Mouse (Mus musculus) left cerebral cortex, adult 9 months (tissue): Measurements from ENCODE around the gene Cdc27.
"Not testable (repeated sequence)": the region's sequence is repeated elsewhere in the genome, so short reads cannot be mapped to it uniquely, and the experiment has no call there.

ENCODE experiments used
- DNase-seq, 2 experiments: peaks; one replicate each; pipeline ENCODE4 v3.0.0; 2022; ENCODE audit warnings: low spot score in 2 of 2

Gene Cdc27

DNA sequence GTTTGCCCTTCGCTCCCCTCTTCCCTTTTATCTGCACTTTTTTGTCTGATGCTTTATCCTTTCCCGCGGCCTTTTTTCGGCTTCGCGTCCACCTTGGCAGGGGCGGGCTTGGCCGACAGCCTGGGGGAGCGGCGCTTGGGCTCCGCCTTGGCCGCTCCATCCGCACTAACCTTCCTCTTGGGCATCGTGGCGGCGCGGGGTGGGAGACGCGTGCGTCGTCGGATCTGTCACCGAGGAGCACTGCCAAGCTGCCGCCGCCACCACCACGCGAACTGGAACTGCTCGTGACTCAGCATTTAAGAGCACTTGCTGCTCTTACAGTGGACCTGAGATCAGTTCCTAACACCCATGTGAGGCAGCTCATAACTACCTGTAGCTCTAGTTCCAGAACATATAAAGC lies 21.0 kb upstream of the Cdc27 start:
- peak in 1 of 2 experiments; percentile 57 for DNase-seq

DNA sequence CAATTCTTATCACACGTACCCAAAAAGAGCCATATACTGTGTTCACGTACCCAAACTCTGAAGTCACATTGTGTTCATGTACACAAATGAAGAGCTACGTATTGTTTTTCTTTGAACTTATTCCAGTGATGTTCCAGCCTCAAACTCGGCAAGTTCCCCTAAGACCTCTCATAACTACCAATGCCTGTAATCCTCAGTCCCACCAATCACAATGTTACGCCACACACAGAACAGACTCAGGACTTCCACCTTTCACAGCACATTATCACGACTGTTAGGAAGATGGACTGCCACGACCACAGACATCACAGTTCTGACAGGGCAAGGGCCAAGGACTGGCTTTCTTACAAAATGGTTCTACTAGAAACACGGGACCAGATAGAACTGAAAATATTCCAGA lies 20.1 kb upstream of the Cdc27 start:
- DNase-seq: not testable (repeated sequence)

DNA sequence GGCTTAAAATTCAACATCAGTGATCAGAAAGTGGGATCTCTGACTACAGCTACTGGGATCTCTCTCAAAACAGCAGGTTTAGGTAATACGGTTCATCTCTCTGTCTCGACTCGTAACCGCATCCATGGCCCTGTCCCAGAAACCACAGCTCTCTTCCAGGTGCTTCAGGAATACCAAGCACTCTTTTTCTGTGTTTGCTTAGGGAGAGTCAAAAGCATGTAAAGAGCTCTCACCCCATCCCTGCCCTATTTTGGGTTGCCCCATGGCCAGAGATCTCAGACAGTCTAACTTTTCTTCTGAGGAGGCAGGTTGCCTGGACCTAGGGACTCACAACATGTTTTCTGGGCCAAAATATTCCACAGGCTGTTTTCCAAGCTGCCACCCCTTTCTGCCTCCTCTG lies 17.9 kb upstream of the Cdc27 start:
- no peak for DNase-seq

DNA sequence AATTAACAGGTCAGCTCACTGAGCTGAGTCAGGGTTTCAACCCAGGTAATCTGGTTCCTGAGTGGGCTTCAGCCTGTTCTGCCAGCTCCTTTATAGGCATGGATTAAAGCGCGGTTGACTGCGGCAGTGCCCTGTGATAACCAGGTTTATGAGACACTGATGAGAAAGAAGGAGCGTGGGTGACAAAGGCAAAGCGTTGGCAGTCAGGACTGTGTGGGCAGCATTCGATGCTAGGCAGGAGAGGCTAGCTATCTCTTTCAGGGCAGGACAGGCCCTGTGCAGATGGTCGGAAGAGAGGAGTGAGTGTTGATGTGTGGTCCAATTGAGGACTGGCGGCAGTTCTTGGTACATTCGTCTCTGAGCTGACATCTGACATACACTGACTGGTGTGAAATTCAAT lies 17.3 kb upstream of the Cdc27 start:
- DNase-seq: peak in 1 of 2 experiments; percentile 41

DNA sequence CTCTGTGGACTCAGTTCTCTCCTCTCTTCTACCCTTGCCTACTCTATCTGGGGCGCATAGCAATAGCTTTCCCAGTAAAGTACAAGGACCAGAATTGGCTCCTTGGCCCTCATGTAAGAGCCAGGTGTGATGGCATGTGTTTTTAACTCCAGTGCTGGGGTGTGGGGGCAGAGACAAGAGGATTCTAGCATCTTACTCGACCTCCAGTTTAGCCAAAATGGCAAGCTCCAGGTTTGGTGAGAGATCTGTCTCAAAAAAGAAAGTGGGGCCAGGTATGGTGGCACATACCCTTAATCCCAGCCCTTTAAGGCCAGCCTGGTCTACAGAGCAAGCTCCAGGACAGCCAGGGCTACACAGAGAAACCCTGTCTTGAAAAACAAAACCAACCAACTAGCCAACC lies 16.4 kb upstream of the Cdc27 start:
- DNase-seq: no peak

DNA sequence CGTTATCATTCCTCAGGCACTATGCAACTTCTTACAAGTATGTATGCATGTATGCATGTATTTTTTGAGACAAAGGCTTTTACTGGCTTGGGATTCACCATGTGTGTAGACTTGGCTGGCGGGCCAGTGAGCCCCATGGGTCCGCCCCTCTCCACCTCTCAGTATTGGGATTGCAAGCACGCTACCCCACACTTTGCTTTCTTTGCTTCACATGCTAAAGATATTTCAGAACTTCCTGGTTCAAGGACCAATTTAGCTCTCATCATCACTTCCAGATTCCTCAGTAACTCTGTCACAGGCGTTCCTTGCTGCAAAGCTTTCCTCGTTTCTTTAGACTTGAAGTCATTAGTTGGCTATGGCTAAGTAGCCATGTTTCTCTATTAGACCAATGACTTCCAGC lies 15.7 kb upstream of the Cdc27 start:
- DNase-seq: no peak

DNA sequence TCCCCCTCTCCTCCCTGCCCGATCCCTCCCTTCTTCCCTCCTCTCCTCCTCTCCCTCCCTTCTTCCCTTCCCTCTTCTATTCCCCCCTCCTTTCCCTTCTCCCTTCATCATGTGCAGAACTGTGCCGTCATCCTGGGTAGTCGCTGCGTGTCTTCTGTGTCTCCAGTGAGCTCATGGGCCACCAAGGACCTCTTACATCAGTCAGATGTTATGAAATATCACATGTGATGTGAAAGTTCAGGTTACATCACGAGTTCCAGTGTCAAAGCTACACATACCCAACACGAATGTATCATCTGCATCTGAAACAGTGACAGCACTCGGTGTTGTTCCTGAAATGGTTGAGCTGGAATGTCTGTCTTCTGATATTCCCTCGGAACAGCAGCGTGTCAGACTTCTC lies 14.8 kb upstream of the Cdc27 start:
- no peak for DNase-seq

DNA sequence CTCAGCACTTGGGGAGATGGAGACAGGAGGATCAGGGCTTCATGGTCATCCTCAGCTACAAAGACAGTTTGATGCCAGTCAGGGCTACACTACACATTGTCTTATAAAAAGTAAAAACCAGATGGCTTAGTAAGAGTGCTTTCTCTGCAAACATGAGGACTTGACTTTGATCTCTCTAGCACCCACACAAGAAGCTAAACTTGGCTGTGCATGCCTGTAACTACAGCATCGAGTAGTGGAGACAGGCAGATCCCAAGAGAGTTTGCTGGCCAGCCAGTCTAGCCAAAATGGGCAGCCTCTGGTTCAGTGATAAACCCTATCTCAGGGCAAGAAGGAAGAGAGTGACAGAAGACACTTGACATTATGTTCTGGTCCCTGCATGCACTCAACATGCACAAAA lies 13.1 kb upstream of the Cdc27 start:
- peak; percentile 22 to 34 for DNase-seq

DNA sequence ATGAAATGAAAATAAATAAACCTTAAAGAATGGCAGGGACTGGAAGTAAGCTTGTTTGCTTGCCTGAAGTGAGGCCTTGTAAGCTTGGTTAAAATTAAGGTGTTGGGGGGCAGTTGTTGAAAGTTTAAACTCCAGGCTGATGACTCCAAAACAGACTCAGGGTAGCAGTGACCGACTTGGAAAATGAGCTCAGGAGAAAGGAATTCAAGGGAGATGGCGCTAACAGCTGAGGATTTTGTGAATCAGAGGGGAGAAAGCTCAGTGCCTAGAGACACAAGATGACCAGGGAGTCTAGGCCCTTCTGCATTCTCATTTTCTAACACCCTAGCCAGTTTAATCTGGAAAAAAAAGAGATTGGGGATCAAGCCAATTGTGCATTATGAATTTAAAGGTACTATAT lies 10.6 kb upstream of the Cdc27 start:
- DNase-seq: no peak

DNA sequence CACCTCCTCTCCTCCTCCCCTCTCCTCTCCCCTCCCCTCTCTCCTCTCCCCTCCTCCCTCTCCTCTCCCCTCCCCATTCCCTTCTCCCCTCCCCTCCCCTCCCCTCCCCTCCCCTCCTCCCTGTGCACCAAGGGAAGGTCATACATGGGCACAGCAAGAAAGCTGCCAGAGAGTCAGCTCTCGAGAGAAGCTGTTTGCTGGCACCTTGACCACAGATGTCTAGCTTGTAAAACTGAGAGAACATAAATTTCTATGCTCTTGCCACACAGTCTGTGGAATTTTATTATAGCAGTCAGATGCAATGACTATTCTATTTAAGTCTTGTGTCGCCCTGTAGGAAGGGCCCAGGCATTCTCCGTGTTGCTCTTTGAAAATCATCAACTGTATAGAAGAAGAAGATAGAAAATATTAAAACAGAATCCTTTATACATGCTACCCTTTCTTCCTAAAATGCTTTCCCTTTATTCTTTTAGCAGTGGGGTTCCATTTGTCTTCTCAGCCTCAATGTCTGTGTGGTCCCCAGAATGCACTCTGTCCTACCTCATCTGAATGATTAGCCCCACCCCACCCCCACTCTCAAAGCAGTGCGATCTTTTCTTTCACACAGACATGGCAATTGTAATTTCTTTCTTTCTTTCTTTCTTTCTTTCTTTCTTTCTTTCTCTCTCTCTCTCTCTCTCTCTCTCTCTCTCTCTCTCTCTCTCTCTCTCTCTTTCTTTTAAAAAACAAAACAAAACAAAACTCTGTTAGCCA lies 8.4 kb upstream of the Cdc27 start:
- DNase-seq: peak; percentile 34 to 46

DNA sequence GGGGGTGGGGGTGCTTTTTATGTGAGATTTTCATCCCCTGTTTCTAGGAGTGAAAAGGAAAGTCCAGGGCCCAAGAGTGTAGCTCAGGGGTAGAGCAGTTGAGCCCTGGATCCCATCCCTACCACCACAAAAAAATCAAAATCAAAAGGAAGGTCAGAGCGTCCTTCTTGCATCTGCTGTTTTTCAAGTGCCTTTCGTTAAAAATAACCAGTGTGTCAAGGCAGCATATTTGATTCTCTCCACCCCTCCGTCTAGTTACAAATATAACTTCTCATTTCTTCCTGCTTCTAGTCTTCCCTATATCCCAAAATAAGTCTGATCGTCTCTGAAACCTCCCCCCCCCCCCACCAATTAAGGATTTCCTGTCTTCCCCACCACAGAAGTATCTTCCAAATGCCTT lies 7.6 kb upstream of the Cdc27 start:
- DNase-seq: no peak

DNA sequence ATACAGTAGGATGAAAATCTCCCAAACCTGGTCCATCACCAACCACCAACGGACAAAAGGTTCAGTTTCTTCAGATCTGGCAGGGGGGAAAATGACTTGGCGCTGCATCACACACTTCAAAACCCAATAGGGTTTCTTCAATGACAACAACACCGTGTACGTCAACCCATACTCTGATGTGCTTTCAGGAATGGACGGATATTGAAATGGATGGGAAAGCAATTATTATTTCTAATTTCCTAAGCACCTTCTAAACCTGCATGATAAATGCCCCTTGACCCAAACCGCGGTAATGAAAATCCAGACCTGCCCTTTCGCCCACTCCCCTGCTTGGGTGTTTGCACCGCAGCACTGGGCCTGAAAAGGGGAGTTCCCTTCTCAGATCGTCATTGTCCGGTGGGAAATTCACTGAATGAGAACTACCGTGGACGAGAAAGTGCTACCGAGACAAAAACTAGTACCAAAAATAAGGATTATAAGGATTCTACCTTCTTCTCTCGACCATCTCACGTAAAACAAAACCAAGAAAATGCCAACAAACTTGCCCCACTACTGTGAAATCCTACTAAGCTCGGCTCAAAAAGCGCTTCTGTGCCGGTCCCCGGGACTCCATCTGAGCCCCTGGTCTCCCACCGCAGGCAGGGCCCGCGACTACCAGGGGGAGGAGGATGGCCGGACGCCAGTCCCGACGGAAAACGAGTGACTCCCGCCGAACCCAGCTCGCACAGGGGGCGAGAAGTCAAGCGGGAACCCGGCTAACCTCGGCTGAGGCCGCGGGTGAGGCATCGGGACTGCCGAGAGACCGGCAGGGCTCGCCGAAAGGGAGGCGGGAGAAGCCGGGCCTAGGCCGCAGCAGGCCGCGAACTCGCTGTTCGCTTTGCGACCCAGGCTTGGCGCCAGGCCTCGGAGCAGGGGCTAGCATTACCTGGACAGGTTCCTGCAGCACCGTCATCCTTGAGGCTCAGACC lies 698 bp downstream of the Cdc27 start:
- DNase-seq: no peak

DNA sequence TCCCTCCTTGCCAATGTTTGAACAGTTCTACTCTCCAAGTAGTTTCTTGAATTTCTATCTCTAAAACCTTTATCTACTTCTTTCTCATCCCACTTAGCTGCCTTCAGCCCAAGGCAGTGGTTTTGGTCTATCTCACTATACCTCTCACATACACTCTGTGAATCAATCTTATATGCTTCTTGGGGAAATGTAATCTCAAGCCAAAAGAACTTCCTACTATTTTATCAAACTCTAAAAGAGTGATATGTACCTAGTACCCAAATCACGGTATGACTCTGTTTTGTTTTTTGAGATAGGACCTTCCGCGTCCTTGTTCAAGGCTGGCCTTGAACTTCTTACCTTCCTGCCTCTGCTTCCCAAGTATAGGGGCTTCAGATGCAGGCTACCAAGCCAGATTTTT lies 2.9 kb downstream of the Cdc27 start:
- no peak for DNase-seq

DNA sequence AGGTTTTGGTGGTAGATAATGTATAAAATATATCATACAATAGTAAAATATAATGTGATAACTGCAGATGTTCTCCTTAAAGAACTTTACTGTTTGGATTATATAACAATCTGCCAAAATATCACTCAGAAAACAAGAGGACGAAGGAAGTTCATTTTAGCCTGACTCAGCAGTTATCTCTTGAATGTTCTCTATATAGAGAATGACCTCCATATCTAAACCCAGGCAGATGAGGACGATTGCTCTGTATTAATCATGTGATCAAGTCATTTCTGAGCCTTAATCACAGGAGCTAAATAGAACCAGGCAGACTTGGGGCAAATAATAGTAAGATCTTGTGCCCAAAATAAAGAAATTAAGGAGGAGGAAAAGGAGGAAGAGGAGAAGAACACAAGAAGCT lies 5.9 kb downstream of the Cdc27 start:
- no peak for DNase-seq

DNA sequence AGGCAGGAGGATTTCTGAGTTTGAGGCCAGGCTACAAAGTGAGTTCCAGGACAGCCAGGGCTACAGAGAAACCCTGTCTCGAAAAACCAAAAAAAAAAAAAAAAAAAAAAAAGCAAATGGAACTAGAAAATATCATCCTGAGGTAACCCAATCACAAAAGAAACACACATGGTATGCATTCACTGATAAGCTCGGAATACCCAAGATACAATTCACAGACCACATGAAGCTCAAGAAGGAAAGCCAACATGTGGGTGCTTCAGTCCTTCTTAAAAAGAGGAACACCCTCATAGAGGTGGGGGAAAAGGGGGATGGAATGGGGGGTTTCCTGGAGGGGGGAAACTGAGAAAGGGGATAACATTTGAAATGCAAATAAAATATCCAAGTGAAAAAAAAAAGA lies 7.1 kb downstream of the Cdc27 start:
- not testable (repeated sequence) for DNase-seq

DNA sequence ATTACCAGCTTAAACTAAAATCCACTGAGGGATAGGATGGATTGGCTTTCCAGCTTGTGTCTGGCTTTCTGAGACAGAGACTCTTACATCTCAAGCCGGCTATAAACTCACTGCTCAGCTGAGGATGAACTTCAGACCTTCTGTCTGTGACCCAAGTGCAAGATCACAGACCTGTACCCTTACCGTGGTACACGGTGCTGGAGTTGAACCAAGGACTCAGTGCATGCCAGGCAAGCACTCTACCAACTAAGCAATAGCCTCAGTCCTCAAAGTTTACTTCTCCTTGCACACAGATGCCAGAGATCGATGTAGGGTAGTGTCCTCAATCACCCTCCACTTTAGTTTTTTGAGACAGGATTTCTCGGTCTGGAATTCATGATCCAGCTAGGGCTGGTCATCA lies 10.6 kb downstream of the Cdc27 start:
- DNase-seq: no peak

DNA sequence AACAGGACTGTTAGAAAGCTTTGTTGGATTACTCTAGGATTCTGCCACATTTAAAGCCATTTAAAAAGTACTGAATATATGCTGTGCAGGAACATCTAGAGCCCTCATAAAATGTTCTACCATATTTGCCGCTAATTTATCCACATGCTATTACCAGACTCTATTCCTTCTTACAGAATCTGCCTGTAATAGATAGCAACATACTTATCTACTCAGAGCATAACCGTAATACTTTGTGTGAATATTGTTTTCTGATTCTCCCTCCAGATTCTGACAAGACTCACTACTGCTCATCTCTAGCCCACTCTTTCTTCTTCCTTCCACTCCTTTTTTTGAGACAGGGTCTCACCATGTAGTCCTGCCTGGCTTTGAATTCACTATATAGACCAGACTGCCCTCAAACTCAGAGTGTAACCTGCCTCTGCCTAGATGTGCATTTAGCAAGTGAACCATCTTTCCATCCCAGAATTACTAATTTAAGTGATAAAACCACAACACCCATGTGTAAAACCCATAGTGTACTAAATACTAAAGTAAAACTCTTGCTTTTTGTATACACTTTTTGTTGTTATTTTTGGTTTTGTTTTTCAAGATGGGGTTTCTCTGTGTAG lies 12.4 kb downstream of the Cdc27 start:
- no peak for DNase-seq

DNA sequence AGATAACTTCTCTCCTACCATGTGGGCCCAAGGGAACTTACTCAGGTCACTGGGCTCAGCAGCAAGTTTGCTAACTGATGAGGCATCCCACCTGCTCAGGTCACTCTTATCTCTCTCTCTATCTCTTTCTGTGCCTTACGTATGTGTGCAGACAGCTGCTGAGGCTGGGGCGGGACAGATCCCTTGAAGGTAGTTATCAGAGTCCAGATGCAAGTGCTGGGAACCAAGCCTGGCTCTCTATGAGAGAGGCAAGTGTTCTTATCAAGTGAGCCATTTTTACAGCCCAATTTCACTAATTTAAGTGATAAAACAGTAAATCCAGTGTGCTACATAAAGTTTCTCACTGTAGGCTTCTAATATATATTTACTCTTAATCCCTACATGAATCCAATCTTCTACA lies 13.6 kb downstream of the Cdc27 start:
- DNase-seq: no peak

DNA sequence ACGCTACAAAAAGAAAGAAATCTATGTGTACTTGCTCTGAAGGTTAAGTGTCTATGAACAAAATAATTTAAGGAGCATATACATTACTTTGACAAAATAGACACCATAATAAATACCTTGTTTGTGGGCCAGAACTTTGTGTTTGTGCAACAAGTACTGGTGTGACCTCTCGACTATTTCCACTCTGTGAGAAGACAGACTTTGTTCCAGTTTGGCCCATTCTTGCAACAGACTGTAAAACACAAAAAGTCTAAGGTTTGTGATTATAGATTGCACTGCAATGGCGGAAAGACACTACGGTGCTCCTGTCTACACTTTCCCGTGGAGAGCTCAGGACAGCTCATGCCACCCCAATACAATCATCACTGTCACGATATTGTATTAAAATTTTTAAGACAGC lies 24.5 kb downstream of the Cdc27 start:
- no peak for DNase-seq

DNA sequence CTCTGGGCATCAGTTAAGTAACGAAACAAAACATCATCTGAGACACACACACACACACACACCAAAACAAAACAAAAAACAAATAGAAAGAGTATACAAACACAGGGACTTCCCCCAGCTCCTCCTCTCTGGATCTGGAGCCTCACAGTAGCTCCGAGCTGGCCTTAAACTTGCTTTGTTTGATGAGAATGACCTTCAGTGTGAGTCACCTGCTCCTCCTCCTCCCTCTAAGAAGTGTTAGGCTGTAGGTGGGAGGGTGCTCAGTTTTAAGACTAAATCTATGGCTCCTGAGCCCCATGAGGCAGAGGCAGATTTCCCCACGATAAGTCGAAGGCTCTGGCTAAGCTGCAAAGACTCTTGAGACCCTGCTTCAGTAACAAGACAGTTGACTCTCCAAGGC lies 38.0 kb downstream of the Cdc27 start:
- DNase-seq: no peak

DNA sequence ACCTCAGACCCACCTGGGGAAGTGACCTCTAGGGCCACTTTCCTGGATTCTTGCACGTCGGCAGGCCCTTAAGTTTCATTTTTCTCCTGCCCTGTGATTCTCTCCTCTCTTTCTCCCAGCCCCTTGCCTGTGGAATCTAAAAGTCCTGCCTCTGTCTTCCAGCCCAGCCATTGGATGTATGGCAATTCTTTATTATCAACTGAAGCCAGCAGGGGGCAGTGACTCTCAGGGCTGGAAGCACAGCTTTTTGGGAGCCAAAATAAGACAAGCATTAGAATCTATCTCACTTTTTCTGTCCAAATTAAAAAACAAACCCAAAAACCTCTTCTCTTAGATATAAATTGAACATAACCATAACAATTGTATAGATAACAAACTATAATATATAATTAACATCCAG lies 39.8 kb downstream of the Cdc27 start:
- no peak for DNase-seq

DNA sequence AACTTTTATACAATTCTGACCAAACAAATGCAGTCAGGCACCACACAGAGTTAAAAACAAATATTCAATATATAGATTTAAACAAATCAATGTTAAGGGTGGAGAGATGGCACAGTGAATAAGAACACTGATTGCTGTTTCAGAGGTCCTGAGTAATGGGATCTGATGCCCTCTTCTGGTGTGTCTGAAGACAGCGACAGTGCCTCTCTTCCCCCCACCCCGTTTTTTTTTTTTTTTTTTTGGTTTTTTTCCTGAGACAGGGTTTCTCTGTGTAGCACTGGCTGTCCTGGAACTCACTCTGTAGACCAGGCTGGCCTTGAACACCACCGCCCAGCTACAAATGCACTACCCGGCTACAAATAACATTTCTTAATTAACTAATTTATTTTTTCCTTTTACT lies 42.0 kb downstream of the Cdc27 start:
- DNase-seq: no peak

DNA sequence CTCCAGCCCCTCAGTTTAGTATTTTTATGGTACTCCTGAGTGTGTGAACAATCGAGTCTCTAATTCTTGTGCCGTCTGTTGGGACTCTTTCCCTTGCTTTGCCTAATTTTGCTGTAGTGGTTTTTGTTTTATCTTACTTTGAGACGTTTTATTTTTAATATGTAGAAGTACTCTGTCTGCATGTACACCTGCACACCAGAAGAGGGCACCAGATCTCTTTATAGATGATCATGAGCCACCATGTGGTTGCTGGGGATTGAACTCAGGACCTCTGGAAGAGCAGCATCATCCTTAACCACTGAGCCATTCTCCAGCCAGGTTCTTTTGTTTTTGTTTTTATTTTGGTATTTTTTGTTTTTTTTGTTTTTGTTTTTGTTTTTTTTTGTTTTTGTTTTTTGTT lies 62.1 kb downstream of the Cdc27 start:
- DNase-seq: no peak
